Mouse (Mus musculus) lung, postnatal 0 days (tissue): ENCODE measurements at regions not wholly inside any gene's neighbourhood (a gene's known extent, or its start where the extent isn't known, plus 50 kb on each side); places are given as distances from the start of the nearest gene placed in this dataset.

Experiments used
- CTCF ChIP-seq: IDR thresholded peaks from 2 replicates; pipeline ENCODE4 v1.5.1; 2016; ENCODE audit warnings: antibody characterized with exemption, mild to moderate bottlenecking
- EP300 ChIP-seq: IDR thresholded peaks from 2 replicates; pipeline ENCODE4 v1.6.1; 2016; ENCODE audit warnings: antibody characterized with exemption, mild to moderate bottlenecking, control low read depth

GRCm38 (mm10) chr2:166475624-166476023 is 238.0 kb downstream of the Prex1 start:
- TF ChIP-seq CTCF (no peak), EP300 (no peak)
